Mouse (Mus musculus) kidney, embryonic 14.5 days (tissue): ENCODE results near the gene Gm11985. TPM values are rescaled to one million over a fixed set of nuclear protein-coding genes. Genes with fewer than 3 reads are reported as not detected.

ENCODE experiments used
- ATAC-seq: fragments of 200-750 bp; cut with Nextera tagmentation; 2 replicates; pipeline ENCODE4 v1.8.0; 2017; ENCODE audit warnings: moderate number of reproducible peaks, mild to moderate bottlenecking, moderate TSS enrichment, moderate library complexity; ENCODE audit not compliant: low FRiP score, low TSS enrichment
- H3K27ac ChIP-seq: fragments of 300-500 bp; sonication (generic); 2 replicates; pipeline ENCODE4 v1.5.1; 2014; ENCODE audit warnings: low read depth, mild to moderate bottlenecking, low read length, moderate library complexity, mixed read lengths
- H3K27me3 ChIP-seq: fragments of 300-500 bp; sonication (generic); 2 replicates; pipeline ENCODE4 v1.6.1; 2014; ENCODE audit warnings: mild to moderate bottlenecking, low read length; ENCODE audit not compliant: control insufficient read depth, insufficient read depth
- H3K36me3 ChIP-seq: fragments of 300-500 bp; sonication (generic); 2 replicates; pipeline ENCODE4 v1.6.1; 2014; ENCODE audit warnings: low read length, mixed read lengths; ENCODE audit not compliant: control insufficient read depth, insufficient read depth
- H3K4me1 ChIP-seq: fragments of 300-500 bp; sonication (generic); 2 replicates; pipeline ENCODE4 v1.6.1; 2014; ENCODE audit warnings: low read length, mixed read lengths; ENCODE audit not compliant: control insufficient read depth, insufficient read depth
- H3K4me2 ChIP-seq: fragments of 300-500 bp; sonication (generic); replicated peaks from 2 replicates; pipeline ENCODE4 v1.6.1; 2014; ENCODE audit warnings: low read depth, mild to moderate bottlenecking, low read length
- H3K4me3 ChIP-seq: fragments of 300-500 bp; sonication (generic); 2 replicates; pipeline ENCODE4 v1.5.1; 2014; ENCODE audit warnings: mild to moderate bottlenecking, low read length
- H3K9ac ChIP-seq: fragments of 300-500 bp; sonication (generic); 2 replicates; pipeline ENCODE4 v1.6.1; 2014; ENCODE audit warnings: low read depth, mild to moderate bottlenecking, low read length, moderate library complexity
- H3K9me3 ChIP-seq: fragments of 300-500 bp; sonication (generic); 2 replicates; pipeline ENCODE4 v1.6.1; 2016; ENCODE audit warnings: low read length; ENCODE audit not compliant: control insufficient read depth
- WGBS: fragments of 180-500 bp; shearing (Covaris S2); extraction: QIAGEN DNeasy Blood & Tissue Kit; methylation state at CpG from one replicate; pipeline ENCODE4 v1.1.7; 2014; 5-methylcytosine and 5-hydroxymethylcytosine counted together
- polyA plus RNA-seq: library from polyadenylated mRNA; unstranded; fragments of >200 nt; fragmentation: Nextera tagmentation; extraction: Ambion mirVana; gene quantifications from 2 replicates; pipeline ENCODE4 v1.2.1, GENCODE M21; 2014

The Gm11985 gene
- polyA plus RNA-seq, 1 experiment from 2014 or later, result not detected

GRCm38 (mm10) chr11:7212126-7212798, 23.9 kb upstream of the Gm11985 start:
- Histone ChIP-seq H3K27ac (no peak overlapping the region), H3K4me2 (peak overlapping the region; percentile 97), H3K9ac (0 out of 2 replicates have a peak overlapping the region, but pooled peaks have one; percentile 28), H3K27me3 (peaks cover 27% of the 10 kb centered on the region), H3K4me3 (peak overlapping the region; percentile 66), H3K4me1 (peaks cover 12% of the 10 kb centered on the region; the same call in 1 of the 2 replicates), H3K9me3 (no peaks in the 10 kb centered on the region), H3K36me3 (peaks cover 8% of the 10 kb centered on the region; the same call in 1 of the 2 replicates)
- ATAC-seq, result no peak
- WGBS, result 16% methylated on average over 17 of the region's 17 CpGs

- Histone ChIP-seq H3K4me1 (peaks cover 8% of the 10 kb centered on the region; the same call in 1 of the 2 replicates), H3K27ac (no peak overlapping the region), H3K4me3 (peak overlapping the region; percentile 15; the same call in 1 of the 2 replicates), H3K36me3 (peaks cover 10% of the 10 kb centered on the region; the same call in 1 of the 2 replicates), H3K4me2 (peak overlapping the region; percentile 31), H3K9ac (0 out of 2 replicates have a peak overlapping the region, but pooled peaks have one; percentile 23), H3K9me3 (no peaks in the 10 kb centered on the region), H3K27me3 (peaks cover 27% of the 10 kb centered on the region)
- no peak for ATAC-seq
- WGBS, result 22% methylated on average over 9 of the region's 9 CpGs
Measured at GRCm38 (mm10) chr11:7211211-7211610, 22.8 kb upstream of the Gm11985 start.

GRCm38 (mm10) chr11:7210343-7210742, 22.0 kb upstream of the Gm11985 start:
- WGBS, result 18% methylated on average over 6 of the region's 6 CpGs
- no peak overlapping the region for H3K4me3 ChIP-seq
- no peaks in the 10 kb centered on the region for H3K9me3 ChIP-seq
- H3K4me2 ChIP-seq, result 0 out of 2 replicates have a peak overlapping the region, but pooled peaks have one; percentile 31
- H3K27me3 ChIP-seq, result peaks cover 27% of the 10 kb centered on the region
- peaks cover 8% of the 10 kb centered on the region; the same call in 1 of the 2 replicates for H3K4me1 ChIP-seq
- peaks cover 10% of the 10 kb centered on the region; the same call in 1 of the 2 replicates for H3K36me3 ChIP-seq
- no peak overlapping the region for H3K9ac ChIP-seq
- no peak for ATAC-seq
- H3K27ac ChIP-seq, result no peak overlapping the region

GRCm38 (mm10) chr11:7203846-7204245, 15.5 kb upstream of the Gm11985 start:
- Histone ChIP-seq H3K27me3 (no peaks in the 10 kb centered on the region), H3K9me3 (no peaks in the 10 kb centered on the region), H3K27ac (no peak overlapping the region), H3K36me3 (peaks cover 2% of the 10 kb centered on the region; the same call in 1 of the 2 replicates), H3K4me3 (no peak overlapping the region), H3K9ac (no peak overlapping the region), H3K4me1 (no peaks in the 10 kb centered on the region), H3K4me2 (no peak overlapping the region)
- ATAC-seq, result no peak
- 84% methylated on average over 9 of the region's 9 CpGs for WGBS

DNA sequence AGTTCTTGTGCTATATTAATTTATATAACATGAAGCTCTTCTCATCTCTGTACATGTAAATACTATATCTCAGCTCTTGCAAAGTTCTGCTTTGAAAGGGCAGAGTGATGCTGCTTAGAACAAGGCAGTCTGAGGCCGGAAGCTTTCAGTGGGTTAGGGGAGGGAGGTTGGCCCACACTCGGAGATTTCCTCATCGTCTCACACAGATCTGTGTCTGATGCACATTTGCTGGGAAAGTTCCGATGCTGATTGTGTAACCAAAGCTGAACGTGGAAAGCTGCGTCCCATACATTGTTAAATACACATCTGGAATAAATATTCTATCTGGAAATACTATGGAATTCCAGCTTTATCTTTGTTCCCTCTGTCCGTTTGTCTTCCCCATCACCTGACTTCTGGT, 13.8 kb upstream of the Gm11985 start:
- no peak overlapping the region for H3K4me2 ChIP-seq

DNA sequence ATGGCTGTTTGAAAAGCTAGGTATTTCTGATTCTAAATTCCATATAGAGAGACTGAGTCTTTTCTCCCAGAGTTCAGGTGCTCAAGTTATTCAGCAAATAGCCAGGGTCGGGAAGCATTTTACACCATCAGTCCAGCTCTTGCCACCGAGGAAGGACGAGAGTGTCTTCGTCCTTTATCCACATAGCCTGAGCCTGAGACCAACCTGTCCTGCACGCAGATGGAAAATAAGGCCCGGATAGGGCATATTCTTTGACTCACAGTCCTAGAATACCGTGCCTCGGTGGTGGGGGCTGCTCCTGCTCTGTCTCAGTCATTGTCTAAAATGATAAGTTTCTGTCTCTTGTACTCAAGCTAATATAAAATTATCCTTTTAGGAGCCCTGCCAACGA, 12.0 kb upstream of the Gm11985 start:
- Histone ChIP-seq H3K27ac (no peak overlapping the region), H3K9me3 (no peaks in the 10 kb centered on the region), H3K4me3 (no peak overlapping the region), H3K4me1 (peaks cover 5% of the 10 kb centered on the region; the same call in 1 of the 2 replicates), H3K9ac (no peak overlapping the region), H3K36me3 (no peaks in the 10 kb centered on the region), H3K4me2 (no peak overlapping the region), H3K27me3 (no peaks in the 10 kb centered on the region)
- ATAC-seq, result no peak
- 89% methylated on average over 9 of the region's 9 CpGs for WGBS

More for the DNA sequence above, 13.8 kb upstream of the Gm11985 start:
- Histone ChIP-seq H3K4me1 (peaks cover 5% of the 10 kb centered on the region; the same call in 1 of the 2 replicates), H3K9me3 (no peaks in the 10 kb centered on the region), H3K36me3 (peaks cover 1% of the 10 kb centered on the region; the same call in 1 of the 2 replicates), H3K27ac (no peak overlapping the region), H3K4me3 (no peak overlapping the region), H3K27me3 (no peaks in the 10 kb centered on the region), H3K9ac (no peak overlapping the region)
- 83% methylated on average over 7 of the region's 7 CpGs for WGBS
- no peak for ATAC-seq

- Histone ChIP-seq H3K4me2 (no peak overlapping the region), H3K4me3 (no peak overlapping the region), H3K36me3 (no peaks in the 10 kb centered on the region), H3K27ac (no peak overlapping the region), H3K27me3 (no peaks in the 10 kb centered on the region), H3K4me1 (peaks cover 5% of the 10 kb centered on the region; the same call in 1 of the 2 replicates), H3K9me3 (no peaks in the 10 kb centered on the region), H3K9ac (no peak overlapping the region)
- 54% methylated on average over 14 of the region's 14 CpGs for WGBS
- no peak for ATAC-seq
Measured at GRCm38 (mm10) chr11:7199736-7200392, 11.5 kb upstream of the Gm11985 start.

DNA sequence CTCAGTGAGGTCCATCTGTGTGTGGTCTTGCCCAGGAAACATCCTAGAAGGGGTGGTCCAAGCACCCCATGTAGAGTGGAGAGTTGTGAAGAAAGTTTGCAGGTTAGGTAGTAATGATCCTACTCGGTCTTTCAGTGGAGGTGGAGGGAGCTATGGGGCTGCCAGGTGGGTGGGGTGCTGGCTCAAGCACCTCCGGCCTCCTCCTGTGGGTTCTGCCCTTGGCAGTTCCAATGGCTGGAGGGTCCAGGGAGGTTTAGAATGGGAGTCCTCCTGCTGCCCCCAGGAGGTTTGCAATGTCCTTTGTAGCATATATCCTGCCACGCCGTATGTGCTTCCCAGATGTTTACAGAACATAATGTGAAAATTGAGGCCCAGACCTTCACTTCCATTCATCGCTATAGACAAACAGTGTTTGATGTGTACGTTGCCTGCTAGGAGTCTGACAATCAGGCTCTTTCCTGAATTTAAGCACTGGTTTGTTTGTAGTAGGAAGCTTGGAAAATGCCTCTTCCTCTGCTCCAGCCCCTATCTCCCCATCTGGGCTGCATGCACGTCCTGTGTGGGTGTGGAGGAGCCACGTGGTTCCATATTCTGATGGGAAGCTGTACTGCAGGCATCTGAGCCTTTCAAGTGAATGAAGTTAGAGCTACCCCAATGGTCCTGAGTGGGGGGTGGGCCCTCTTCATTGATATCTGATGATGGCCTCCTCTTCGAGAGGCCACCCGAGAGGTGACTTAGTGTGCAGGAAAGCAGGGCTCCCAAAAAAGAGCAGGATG, 10.3 kb upstream of the Gm11985 start:
- Histone ChIP-seq H3K9ac (no peak overlapping the region), H3K4me3 (no peak overlapping the region), H3K4me1 (peaks cover 5% of the 10 kb centered on the region; the same call in 1 of the 2 replicates), H3K9me3 (no peaks in the 10 kb centered on the region), H3K27me3 (no peaks in the 10 kb centered on the region), H3K4me2 (no peak overlapping the region), H3K36me3 (no peaks in the 10 kb centered on the region), H3K27ac (peak overlapping the region; percentile 47; the same call in 1 of the 2 replicates)
- 74% methylated on average over 10 of the region's 10 CpGs for WGBS
- ATAC-seq, result no peak
